Mouse (Mus musculus) left cerebral cortex, postnatal 36 days (tissue): Measurements from ENCODE around the gene Smyd3. TPM values are rescaled to one million over a fixed set of nuclear protein-coding genes. Genes with fewer than 3 reads are reported as not detected.
"Not testable (repeated sequence)": the region's sequence is repeated elsewhere in the genome, so short reads cannot be mapped to it uniquely, and the experiment has no call there.

Source experiments
- DNase-seq, 2 experiments: peaks; one replicate each; pipeline ENCODE4 v3.0.0; 2021 to 2022; ENCODE audit warnings: low spot score in 2 of 2, mixed read lengths in 1 of 2
- intact Hi-C: fragments of 180-260 bp; cut with DNase I; formaldehyde crosslinking; loops from one replicate; pipeline ENCODE4 v1.15.1; 2025
- total RNA-seq, 2 experiments: library from RNA; stranded (reverse); gene quantifications; 2 replicates each; pipeline ENCODE4 v1.2.3; 2021

Smyd3 gene
- total RNA-seq, 2 experiments from 2014 or later = 22.7 to 28.3 TPM

DNA sequence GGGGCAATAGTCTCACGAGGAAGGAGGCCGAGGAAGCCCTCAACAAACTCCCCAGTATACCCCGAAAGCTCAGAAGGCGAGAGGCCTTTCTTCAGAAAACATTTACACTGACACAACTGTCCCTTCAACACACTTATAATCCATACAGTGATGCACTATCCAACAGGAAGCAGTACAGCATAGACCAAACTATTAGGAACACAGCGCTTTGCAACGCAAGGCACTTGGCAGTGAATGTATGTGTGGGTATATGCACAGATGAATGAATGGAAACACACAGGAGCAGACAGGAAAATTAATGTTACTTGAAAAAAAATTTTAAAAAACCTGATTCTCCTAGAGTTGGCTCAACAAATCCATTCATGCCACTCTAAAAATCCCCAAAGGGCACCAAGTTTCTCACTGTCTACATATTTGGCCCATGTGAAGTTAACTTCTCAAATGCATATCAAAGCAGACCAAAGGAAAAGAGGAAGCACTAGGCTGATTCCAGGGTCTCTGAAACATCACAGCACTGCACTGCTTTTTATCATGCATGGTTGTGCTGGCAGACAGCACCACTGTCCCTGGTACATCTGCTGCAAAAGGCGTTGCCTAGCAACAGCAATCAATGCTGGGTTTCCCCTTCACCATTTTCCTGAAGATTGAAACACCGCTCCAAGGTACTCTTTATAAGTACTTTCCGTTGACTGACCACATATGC, 191.4 kb downstream of the Smyd3 start:
- DNase-seq = peak; percentile 10 to 23
- intact Hi-C loops = no loop called here

DNA sequence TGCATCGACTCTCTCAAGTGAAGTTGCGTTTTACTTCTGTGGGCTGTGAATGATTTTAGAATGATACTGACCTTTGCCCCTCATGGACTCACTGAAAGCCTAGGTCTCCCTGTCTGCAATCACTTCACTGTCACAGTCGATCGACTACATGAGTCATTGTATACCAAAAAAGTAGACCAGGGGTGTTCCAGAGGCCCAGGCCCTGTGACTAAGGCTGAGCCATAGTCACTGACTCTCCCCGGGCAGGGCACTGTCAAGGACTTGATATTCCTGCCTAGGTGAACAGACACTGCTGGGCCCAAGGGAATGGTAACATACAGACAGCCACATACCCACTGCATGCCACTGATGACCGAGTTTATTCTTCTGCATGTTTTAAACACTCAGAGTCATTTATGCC, 193.6 kb downstream of the Smyd3 start:
- no peak for DNase-seq
- intact Hi-C loops = no loop called here

DNA sequence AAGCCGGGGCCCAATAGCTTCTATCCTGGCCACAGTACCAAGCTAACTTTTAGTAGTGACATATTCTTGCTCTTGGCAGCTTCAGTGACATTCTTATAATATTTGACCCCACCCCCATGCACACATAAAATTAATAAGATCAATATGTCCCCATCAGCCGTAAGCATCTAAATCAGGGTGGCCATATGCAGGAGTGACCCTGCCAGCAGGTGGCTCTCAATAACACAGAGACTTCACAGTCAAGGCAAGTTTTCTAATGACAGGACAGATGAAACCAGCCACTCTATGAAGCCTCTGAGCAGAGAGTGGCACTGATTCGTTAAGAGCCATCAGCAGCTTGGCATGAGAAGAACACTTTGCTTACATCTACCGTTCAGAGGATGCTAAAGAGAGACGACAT, 204.2 kb downstream of the Smyd3 start:
- intact Hi-C loops = no loop called here
- DNase-seq = no peak

DNA sequence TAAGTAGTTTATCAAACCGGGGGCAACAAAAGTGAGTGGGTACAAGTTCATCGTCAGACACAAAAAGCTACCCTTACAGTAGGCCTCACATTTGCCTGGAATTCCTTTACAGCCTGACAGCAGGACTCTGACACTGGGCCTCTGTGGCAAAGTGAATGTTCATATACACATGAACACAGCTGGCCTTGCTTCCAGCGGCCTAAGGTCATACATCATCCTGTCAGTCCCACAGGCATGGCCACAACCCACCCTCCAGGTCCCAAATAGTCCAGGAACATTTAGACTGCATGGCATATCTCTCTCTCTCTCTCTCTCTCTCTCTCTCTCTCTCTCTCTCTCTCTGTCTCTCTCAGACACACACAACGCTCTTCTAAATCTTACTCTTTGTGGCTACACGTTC, 208.4 kb downstream of the Smyd3 start:
- DNase-seq = no peak
- intact Hi-C loops = no loop called here

DNA sequence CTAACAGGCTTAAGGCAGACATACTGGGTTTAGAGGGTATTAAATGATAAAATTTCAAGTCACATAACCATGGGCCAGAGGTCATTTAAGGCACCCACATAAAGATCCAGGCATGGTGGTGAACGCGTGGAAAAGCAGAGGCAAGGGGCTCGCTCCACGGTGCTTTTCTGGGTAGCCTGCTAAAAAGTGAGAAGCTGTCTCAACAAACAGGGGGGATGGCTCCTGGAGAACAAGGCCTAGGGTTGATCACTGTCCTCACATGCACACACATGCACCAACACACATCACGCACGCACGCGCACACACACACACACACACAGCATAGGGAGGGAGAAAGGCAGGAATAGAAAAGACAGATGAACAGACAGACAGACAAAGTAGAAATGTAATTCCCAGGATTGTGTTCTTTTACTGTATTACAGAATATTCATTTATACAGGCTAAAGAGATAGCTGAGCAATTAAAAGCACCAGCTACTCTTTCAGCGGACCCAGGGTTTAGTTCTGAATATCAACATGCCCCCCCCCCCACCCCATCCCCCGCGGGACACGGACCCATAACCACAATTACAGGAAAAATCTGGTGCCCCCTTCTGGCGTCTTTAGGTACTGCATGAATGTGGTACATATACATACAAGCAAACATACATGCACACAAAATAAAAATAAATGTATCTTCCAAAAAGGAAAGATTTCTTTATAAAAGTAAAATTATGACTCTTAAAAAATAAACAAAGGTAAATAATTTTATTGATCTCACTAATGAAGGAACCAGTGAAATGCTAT, 215.2 kb downstream of the Smyd3 start:
- no peak for DNase-seq

DNA sequence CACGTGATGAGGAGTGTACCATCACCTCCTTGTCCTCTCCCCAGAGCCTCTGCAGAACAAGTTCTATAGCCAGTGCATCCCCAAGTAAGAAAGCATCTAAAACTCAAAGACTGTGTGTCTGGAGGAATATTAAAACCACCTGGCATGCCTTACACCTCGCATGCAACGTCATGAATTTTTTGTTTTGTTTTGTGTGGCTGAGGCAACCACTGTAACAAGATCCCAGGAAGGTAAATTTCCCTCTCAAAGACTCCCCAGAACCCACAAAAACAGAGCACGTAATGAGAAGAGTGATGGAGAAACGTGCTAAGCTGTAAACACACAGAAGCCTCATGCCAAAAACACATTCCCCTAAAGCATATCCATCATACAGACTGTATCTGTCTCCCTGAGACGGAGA, 222.2 kb downstream of the Smyd3 start:
- intact Hi-C loops = no loop called here
- DNase-seq = no peak

More for the DNA sequence above, 215.2 kb downstream of the Smyd3 start:
- intact Hi-C loops = no loop called here

DNA sequence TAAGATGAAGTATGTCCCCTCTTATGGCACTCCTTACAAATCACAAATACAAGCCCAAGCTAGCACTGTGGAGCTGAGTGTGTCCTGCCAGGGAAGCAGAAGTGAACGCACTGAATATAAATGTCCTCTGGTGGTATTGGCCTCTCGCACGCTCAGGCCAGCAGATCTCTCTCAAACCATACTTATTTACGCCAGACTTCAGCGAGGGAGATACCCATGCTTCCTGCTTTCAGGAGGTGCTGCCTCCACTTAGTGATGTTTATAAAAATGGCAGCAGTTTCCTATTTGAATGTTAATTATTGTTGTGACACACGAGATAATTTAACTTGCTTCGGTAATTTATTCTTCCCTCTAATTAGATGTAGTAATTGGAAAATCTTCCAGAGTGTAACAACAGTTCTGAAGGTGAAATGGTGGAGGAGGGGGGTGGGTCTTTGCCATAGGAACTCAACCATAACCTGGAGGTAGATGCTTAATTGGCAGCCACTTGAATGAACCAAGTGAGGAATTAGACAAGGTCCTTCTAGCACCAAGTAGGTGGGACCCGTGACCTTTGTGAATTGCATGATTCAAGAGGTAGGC, 224.0 kb downstream of the Smyd3 start:
- intact Hi-C loops = no loop called here
- DNase-seq = no peak

DNA sequence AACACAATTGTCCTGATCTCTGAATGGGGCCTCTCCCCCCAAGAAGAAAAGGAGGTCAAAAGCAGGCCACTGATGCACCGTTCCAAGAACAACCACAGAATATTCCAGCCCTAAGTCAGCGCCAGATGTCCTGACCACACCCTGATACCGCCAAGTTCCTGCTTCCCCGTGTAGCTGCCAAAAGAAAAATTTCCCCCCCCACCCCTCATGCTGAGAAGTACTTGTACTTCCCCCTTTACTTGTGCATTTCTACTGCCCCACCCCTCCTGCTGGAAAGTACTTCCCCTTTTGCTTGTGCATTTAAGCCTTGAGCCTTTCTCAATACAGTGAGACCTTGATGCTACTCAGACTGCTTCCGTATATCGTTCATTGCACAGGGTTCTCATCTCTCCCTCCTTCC, 227.7 kb downstream of the Smyd3 start:
- DNase-seq, intact Hi-C loops: not testable (repeated sequence)

DNA sequence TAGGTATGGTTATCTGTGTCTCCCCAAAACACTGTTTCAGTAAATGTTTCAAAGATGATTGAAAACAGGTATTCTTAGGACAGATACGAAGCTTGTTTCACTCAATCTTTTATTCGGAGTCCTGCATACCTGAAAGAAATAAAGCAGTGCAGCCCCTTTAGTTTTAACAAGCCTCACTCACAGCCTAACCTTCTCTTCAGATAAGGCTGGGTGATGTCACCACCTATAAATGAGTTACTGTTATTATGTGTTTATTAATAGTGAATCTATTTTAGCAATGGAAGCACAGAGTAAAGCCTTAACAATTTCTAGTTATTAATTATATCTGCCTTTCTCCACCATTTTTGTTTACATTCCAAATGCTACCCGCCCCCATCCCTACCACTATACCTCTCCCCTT, 228.1 kb downstream of the Smyd3 start:
- intact Hi-C loops = no loop called here

DNA sequence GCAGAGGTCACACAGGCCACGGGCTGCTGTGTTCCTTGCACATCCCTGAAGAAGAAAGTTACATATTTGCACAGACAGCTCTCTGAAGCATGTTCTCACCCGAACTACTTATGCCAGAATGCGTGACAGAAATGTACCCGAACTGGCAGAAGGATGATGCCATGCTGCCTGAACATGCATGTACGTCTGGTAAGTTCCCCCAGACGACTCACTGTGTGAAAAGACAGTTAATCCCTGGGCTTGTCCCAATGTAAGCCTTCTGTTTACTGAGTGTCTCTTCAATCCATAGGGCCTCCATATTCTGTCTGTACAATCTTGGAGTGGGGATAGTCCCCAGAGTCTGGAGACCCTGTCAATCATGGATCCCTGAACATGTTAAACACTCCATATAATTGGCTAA, 231.1 kb downstream of the Smyd3 start:
- no peak for DNase-seq
- intact Hi-C loops = no loop called here

More for the DNA sequence above, 228.1 kb downstream of the Smyd3 start:
- DNase-seq = no peak

DNA sequence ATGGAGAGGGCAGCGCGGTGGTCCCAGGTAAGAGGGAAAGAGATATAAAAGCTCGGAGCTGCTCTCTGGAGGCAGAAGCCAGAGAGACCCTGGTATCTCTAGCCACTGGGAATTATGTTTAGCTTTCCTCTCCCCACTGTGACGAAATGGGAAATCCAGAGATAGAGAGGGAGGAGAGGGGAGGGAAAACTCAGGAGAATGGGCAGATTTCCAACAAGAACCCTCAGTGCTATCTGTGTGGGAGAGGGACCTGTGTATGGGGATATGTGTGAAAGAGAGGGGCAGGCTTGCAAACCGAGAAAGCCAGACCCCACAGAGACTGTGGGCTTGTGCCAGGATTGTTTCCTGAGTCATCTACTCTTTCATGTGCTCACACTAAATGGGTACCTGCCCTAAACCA, 235.0 kb downstream of the Smyd3 start:
- intact Hi-C loops = no loop called here

DNA sequence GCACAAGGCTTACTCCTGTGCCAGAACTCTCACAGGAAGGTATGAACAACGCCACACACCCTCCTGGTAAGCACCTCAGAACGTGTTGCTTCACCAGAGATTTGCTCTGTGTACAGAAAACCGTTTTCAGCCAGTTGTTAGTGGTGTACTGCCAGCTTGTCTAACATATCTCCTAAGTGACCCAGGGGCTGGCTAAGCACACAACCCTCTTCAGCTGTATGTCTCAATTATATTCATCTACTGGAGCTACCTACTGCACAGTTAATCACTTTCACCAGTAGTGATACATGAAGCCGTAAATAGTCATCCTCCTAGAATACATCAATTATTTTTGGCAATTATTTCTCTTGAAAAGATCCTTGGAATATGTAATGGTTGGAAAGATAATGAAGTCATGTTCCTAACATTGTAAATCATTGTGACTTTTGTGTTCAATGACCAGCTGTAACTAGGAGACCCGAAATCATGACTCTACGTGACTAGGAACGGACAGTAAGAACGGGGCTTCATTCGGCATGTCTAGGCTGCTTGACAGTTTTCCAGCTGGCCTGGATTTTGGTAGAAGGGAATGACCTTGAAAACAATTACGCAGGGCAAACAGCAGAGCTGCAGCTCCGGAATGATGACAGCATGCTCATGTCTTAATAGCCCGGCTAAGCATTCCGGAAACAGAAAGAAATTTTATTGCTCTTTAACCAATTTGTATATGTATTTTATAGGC, 236.3 kb downstream of the Smyd3 start:
- no peak for DNase-seq
- intact Hi-C loops = no loop called here

More for the DNA sequence above, 235.0 kb downstream of the Smyd3 start:
- DNase-seq = no peak

DNA sequence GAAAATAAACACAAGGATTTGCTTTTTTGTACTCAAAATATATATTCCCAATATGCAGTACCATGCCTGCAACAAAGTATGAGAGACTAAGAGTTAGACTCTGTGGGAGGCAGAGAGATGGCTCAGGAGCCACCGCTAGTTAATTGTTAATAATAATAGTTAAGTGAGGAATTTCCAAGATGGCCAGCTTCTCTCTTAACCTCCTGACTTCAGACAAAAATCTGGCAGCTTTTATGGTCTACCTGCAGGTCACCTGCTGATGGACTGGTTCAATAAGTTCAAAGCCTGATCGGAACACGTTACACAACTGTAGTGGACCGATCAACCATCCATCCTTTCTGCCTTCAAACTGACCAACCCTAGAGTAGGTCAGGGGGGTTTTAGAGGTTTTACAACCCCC, 238.7 kb downstream of the Smyd3 start:
- DNase-seq = no peak
- intact Hi-C loops = no loop called here

DNA sequence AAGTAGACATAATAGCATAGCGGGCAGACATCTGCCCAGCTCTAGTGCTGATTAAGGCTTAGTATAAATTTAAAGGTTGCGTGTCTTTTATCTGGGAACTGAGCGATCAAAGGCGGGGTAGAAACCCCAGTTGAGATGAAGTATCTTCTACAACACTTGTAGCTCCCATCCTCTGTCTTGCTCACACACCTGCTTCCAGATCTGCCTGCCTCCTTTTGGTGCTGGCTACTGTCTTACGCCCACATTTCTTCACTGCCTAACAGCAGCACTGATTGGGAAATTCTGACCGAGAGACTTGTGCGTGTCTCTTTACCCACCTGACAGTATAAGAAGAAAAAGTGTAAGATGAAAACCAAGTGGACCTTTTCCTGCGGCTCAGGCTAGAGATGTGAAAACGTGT, 240.5 kb downstream of the Smyd3 start:
- DNase-seq = no peak
- intact Hi-C loops = no loop called here

DNA sequence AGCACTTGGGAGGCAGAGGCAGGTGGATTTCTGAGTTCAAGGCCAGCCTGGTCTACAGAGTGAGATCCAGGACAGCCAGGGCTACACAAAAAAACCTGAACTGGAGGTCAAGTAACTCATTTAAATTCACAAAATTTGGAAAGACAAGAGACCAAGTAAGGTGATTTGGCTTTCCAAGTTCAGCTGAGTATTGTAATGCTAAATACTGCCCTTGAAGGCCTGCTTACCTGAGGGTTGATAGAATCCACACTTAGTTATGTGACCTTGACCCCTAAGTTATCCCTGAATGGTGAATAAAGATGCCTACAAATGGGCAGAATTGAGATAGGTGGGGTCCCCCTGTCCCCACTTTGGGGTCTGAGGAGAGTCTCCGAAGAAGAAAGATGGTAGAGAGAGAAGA, 241.0 kb downstream of the Smyd3 start:
- intact Hi-C loops = no loop called here
- no peak for DNase-seq

DNA sequence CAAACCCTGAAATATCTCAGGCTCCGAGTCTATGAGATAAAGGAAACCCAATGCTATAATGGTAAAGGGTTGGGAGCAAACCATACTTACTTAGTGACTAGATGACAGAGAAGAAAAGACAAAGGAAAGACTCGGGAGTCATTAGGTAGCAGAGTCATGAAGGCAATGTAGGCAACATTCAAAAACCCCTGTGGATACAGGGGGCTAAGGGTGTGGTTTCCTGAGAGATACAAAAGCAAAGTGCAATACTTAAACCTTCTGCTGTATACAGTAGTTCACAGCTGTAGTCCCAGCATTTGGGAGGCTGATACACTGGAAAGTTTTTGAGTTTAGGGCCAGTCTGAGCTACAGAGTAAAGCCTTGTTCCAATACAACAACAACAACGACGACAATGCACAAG, 244.9 kb downstream of the Smyd3 start:
- intact Hi-C loops = no loop called here
- DNase-seq = no peak

DNA sequence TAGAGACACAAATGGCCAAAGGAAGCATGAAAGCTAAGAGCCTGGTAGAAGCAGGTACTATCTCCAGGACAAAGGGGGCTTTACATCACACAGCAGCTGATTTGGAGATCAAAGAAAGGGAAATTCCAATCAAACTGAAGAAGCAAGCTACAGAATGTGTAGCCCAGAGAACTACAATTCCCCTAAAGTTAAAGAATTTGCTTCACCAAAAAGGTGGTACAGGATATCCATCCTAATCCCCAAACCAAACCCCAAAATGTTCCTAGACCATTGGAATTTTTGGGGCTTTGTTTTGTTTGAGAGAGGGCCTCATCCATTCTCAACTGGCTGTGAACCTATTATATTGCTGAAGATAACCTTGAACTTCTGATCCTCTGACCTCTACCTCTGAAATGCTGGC, 245.5 kb downstream of the Smyd3 start:
- intact Hi-C loops = no loop called here
- DNase-seq = no peak

DNA sequence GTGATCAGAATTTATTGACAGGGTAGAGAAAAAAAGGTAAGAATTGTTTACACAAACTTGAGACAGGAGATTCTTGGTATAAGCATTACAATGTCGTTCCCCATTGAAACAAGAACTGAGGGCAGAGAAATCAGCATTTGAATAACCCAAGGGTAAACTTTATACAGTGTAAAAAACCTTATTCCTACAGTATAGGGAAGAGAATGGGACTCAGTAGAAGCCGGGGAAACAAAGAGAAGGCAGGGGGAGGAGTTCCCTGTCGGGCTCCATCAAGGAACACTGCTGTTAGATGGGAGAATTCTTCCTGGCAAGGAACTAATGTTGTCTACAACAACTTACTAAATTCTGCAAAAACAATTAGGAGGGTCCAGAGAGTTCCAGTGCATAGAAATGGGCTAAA, 250.9 kb downstream of the Smyd3 start:
- no peak for DNase-seq
- intact Hi-C loops = no loop called here

DNA sequence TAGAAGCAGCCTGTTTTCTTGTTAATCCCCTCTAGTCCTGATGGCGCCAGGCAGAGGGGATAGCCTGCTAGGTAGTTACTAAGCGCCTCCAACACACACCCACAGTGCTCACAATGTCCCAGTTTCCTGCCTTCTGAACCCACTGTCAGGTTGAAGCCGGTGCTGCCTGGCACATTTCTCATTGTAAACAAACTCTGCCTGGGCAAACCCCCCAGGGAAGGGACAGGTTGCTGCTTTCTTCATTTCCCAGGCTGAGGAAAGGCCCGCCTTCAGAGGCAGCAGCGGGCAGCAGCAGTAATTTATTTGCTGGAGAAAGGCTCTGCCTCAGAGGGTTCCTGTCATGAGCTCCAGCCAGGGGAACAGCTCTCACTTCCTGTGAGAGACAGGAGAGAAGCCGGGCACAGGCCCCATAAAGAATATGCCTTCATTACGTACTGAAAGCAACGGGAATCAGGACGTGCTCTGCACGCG, 256.3 kb downstream of the Smyd3 start:
- intact Hi-C loops = no loop called here
- peak in 1 of 2 experiments; percentile 17 for DNase-seq

DNA sequence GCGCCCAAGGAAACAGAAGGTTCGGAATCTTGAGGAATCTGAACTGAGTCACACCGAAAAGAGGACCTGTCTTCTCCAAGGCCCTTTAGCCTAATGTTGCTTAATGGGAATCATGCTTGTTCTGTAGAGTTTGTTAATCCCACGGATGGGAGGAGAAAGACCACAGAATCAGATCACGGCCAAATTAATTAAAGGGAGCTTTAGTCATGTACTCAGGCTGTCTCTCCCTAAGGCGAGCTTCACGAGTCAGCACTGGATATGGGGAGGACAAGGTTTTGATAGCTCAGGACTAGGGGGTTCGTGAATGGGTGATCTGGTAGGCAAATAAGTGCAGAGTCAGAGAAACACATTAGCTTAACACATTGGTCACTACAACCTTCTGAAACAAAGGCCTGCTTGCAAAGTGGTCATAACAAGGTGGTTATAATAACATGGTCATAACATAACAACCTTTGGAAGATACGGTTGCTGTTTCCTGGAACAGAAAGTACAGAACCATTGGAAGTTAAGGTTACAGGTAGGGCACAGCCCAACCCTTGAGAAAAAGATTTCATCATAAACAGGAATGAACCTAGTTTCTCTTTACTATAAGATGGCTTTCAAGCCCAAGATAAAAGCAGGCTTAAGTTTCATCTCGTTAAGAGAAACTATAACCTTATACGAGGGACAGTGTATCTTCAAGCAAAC, 261.9 kb downstream of the Smyd3 start:
- intact Hi-C loops = no loop called here
- no peak for DNase-seq
